Mouse (Mus musculus) left cerebral cortex, adult 2 months (tissue): ENCODE measurements at regions not wholly inside any gene's neighbourhood (a gene's known extent, or its start where the extent isn't known, plus 50 kb on each side); places are given as distances from the start of the nearest gene placed in this dataset.
A peak's percentile ranks its signal among the peaks of the same experiment; 100 is the strongest.
"Not testable (repeated sequence)": the region's sequence is repeated elsewhere in the genome, so short reads cannot be mapped to it uniquely, and the experiment has no call there.

Source experiments
- DNase-seq, 2 experiments: peaks; one replicate each; pipeline ENCODE4 v3.0.0; 2021 to 2022; ENCODE audit warnings: low spot score in 2 of 2, mixed read lengths in 1 of 2; ENCODE audit errors: extremely low spot score in 1 of 2
- H3K27ac ChIP-seq: fragments of 200-600 bp; 2 replicates; pipeline ENCODE4 v1.8.1; 2022
- H3K4me3 ChIP-seq: fragments of 200-600 bp; 2 replicates; pipeline ENCODE4 v1.8.1; 2022
- CTCF ChIP-seq: fragments of 200-600 bp; IDR thresholded peaks from 2 replicates; pipeline ENCODE4 v1.8.1; 2022; ENCODE audit warnings: antibody characterized with exemption, mild to moderate bottlenecking, moderate library complexity
- intact Hi-C: fragments of 180-260 bp; cut with DNase I; formaldehyde crosslinking; loops from one replicate; pipeline ENCODE4 v1.15.1; 2025

GRCm38 (mm10) chr15:89730320-89730719, 111.3 kb downstream of the Syt10 start:
- Histone ChIP-seq H3K4me3 (no peak overlapping the region), H3K27ac (no peak overlapping the region)
- TF ChIP-seq CTCF = peak; percentile 52
- intact Hi-C loops = loop anchor here (10.0 kb wide), 1 partner anchor 484 kb away; no protein-coding TSS in a partner anchor
- DNase-seq = peak; percentile 9 to 28

GRCm38 (mm10) chr15:89724356-89724755, 117.3 kb downstream of the Syt10 start:
- H3K4me3 ChIP-seq = no peak overlapping the region
- intact Hi-C loops = no loop called here
- no peak overlapping the region for H3K27ac ChIP-seq
- no peak for TF ChIP-seq CTCF
- no peak for DNase-seq

DNA sequence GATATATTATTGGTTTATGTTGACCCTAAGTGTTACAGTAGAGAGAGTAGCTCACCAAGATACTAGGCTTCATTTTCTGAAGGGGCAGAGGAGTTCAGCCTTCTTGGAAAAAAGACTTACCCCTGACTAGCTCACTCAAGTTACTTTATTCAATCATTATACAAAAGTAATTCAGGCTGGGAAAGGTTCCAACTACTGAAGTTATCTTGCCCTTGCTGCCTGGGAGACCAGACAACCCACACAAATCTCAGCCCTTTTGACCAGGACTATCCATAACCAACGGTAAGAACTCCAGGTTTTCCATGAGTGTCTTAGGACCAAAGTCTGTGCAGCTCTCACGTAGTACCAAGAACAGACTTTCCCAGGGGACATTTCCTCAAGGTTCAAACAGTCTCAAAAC, 105.5 kb upstream of the Rabl2 start:
- no peak for DNase-seq
- Histone ChIP-seq H3K4me3 (no peak overlapping the region), H3K27ac (no peak overlapping the region)
- TF ChIP-seq CTCF = no peak
- intact Hi-C loops = no loop called here

DNA sequence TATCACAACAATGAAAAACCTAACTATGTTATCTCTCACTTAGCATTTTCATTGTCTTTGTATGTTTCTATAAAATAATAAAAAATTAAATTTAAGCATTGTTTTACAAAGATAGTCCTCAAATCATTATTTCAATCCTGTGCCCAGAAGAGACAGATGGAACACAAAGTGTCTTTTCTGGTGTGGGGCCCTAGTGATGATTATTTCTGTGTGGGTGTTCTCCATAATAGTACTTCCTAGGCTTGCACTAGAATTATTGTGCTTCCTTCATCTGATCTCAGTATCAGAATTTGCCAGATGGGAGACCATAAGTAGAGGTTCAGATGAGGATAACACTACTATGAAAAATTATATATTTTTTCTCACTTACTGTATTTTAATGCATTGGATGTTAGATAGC, 84.6 kb upstream of the Rabl2 start:
- Histone ChIP-seq H3K4me3 (no peak overlapping the region), H3K27ac (no peak overlapping the region)
- no peak for DNase-seq
- TF ChIP-seq CTCF = no peak
- intact Hi-C loops = no loop called here

DNA sequence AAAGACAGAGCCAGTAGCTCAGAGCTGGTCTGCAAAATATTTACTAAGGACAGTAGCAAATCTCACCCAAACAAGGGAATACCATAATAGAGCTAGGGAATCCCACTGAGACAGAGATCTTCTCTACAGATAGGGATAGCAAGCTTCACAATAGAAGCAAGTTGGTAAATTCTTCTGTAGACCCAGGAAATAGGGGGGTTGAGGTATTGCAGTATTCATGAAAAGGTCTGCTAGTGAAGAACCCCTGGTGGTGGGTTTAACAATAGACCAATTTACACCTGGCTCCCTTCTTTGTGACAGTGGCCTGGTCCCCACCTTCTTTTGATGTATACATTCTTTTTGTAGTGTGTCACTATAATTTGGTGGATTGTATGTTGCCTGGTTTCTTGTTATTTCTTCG, 64.8 kb upstream of the Rabl2 start:
- DNase-seq, H3K27ac ChIP-seq, H3K4me3 ChIP-seq, intact Hi-C loops: not testable (repeated sequence)
